Mouse (Mus musculus): ENCODE data around the gene Usp45.

DNA sequence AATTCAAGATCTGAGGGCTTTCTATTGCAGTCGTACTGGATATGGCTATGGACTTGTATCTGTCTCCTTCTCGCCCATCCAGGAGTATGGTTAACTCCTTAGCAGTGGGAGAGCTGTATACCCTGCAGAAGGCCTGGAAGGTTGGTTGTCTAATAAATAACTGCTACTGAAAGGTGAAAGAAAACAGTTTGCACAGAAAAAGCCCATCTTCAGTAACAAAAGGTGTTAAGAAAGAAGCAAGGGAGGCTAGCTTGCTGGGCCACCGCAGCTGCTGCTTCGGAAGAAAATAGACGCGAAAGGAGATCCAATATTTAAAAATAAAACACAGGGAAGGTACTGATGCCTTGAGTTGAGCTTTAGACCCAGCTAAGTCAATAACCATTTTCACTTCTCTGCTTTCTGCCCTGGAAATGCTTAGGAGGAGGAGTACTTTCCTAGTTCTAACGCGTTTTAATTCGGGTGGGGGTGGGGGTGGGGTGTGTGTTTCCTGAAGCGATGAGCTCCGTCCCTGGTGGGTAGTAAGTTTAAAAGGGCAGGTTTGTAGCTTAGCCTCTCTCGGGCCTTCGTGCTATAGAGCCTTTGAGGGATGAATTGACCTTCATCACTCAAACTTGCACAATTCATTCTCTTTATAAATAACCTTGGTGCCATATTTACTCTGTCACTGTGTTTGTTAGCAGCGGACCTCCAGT is 639 bp upstream of the Usp45 start:
- TF ChIP-seq CTCF (IDR thresholded peaks at IDR 0.05; ENCODE audit: extremely low read depth, insufficient read length, insufficient replicate concordance, low read depth, low read length), result no peak
- no peak for TF ChIP-seq POLR2A (IDR thresholded peaks at IDR 0.05; ENCODE audit: low read depth, low read length)
